Comparison of ENCODE assay signal across 24 mouse cellular contexts in genomic region chr1:39106650-39107049, GRCm38 (mm10).
DNase-seq lines count a peak whose midpoint lies in the region; ATAC-seq lines count a peak whose summit lies in the region.
"Had no signal": no experiment of that assay in that cellular context is flagged by ENCODE, and none has a peak within 500 bp of the region (broad histone marks: within the 10 kb centered on the region; RNA-seq: fewer than 3 reads in every experiment).

No protein-coding gene starts in this region.

- no peak overlapping the region for H3K4me2 ChIP-seq in heart, embryonic 11.5 days
- H3K4me2 ChIP-seq: hindbrain, embryonic 14.5 days; kidney, embryonic 15.5 days; midbrain, embryonic 12.5 days; neural tube, embryonic 13.5 days had no signal

- no peak overlapping the region for H3K27ac ChIP-seq in heart, embryonic 11.5 days (ENCODE audit: low read depth, low read length)
- H3K27ac ChIP-seq in embryonic facial prominence, embryonic 10.5 days (replicated peaks) = peak overlapping the region; percentile 57
- H3K27ac ChIP-seq: hindbrain, embryonic 14.5 days; kidney, embryonic 15.5 days; midbrain, embryonic 12.5 days; neural tube, embryonic 13.5 days had no signal

- H3K36me3 ChIP-seq in heart, embryonic 11.5 days (ENCODE audit: control insufficient read depth, insufficient read depth, low read length) = no peaks in the 10 kb centered on the region
- no peaks in the 10 kb centered on the region for H3K36me3 ChIP-seq in embryonic facial prominence, embryonic 10.5 days (replicated peaks)
- H3K36me3 ChIP-seq: G1E; kidney, embryonic 15.5 days; midbrain, embryonic 12.5 days; neural tube, embryonic 13.5 days had no signal

- no peak overlapping the region for H3K4me3 ChIP-seq in heart, embryonic 11.5 days (ENCODE audit: low read depth, low read length)
- no peak overlapping the region for H3K4me3 ChIP-seq in embryonic facial prominence, embryonic 10.5 days
- H3K4me3 ChIP-seq: erythroblast, embryonic 14.5 days; kidney, embryonic 15.5 days; midbrain, embryonic 12.5 days; neural tube, embryonic 13.5 days had no signal

- no peak for ATAC-seq in heart, embryonic 11.5 days (replicated peaks; ENCODE audit: insufficient number of reproducible peaks, low FRiP score, low TSS enrichment)
- no peak for ATAC-seq in inflammation-experienced regulatory T-cells, adult 6 months
- ATAC-seq: forebrain, embryonic 14.5 days; intestine, postnatal 0 days; liver, postnatal 0 days had no signal

- peak; percentile 43 for DNase-seq in gastrocnemius, adult 18-20 months (ENCODE audit: low spot score)
- DNase-seq in gastrocnemius, postnatal 36 days = no peak
- DNase-seq in heart, adult 8-10 months (ENCODE audit: low spot score) = peak; percentile 23
- peak; percentile 21 for DNase-seq in embryonic facial prominence, embryonic 10.5 days (ENCODE audit: low spot score)
- peak; percentile 12 to 38 for DNase-seq in heart, postnatal 14 days
- DNase-seq in urinary bladder, postnatal 10 days (ENCODE audit: low spot score) = no peak
- DNase-seq: adrenal gland, postnatal 14 days; cerebellum, adult 9-11 months; layer of hippocampus, postnatal 36 days; liver, postnatal 0 days; lung, postnatal 10 days; right cerebral cortex, adult 18-20 months; spleen, adult 18-20 months; thymus, postnatal 4 days had no signal

- no peaks in the 10 kb centered on the region for H3K9me3 ChIP-seq in heart, embryonic 11.5 days (replicated peaks; ENCODE audit: control insufficient read depth, low read length)
- H3K9me3 ChIP-seq in embryonic facial prominence, embryonic 10.5 days = no peaks in the 10 kb centered on the region
- H3K9me3 ChIP-seq: G1E; kidney, embryonic 15.5 days; midbrain, embryonic 12.5 days; neural tube, embryonic 13.5 days had no signal

- 65% methylated on average over 6 of the region's 6 CpGs for WGBS in heart, embryonic 11.5 days (ENCODE audit: insufficient replicate concordance)
- WGBS in embryonic facial prominence, embryonic 10.5 days = 52% methylated on average over 6 of the region's 6 CpGs

- intact Hi-C loops in gastrocnemius, postnatal 36 days (cut with DNase I) = no loop called here
- intact Hi-C loops in heart, postnatal 14 days (cut with DNase I) = loop anchor here (5.0 kb wide), 1 partner anchor 86 kb away; the partner anchor contains the start of gene Npas2

- peaks cover 12% of the 10 kb centered on the region for H3K4me1 ChIP-seq in heart, embryonic 11.5 days (ENCODE audit: control insufficient read depth, insufficient read depth, low read length)
- peaks cover 31% of the 10 kb centered on the region for H3K4me1 ChIP-seq in embryonic facial prominence, embryonic 10.5 days
- H3K4me1 ChIP-seq: neural tube, embryonic 13.5 days had no signal

- H3K9ac ChIP-seq in heart, embryonic 11.5 days (ENCODE audit: low read depth, low read length) = no peak overlapping the region
- H3K9ac ChIP-seq: hindbrain, embryonic 14.5 days; kidney, embryonic 15.5 days; liver, postnatal 0 days; midbrain, embryonic 12.5 days; neural tube, embryonic 13.5 days had no signal

- no peaks in the 10 kb centered on the region for H3K27me3 ChIP-seq in heart, embryonic 11.5 days (ENCODE audit: control insufficient read depth, insufficient read depth, low read length)
- H3K27me3 ChIP-seq in embryonic facial prominence, embryonic 10.5 days (replicated peaks; ENCODE audit: low read depth, poor library complexity, severe bottlenecking) = no peaks in the 10 kb centered on the region
- H3K27me3 ChIP-seq: kidney, embryonic 15.5 days; neural tube, embryonic 13.5 days had no signal

Comparison
In these comparisons a context has a peak if more than half of its experiments do, and no peak if none do; other contexts are left out.
1. DNase-seq: peak in gastrocnemius, adult 18-20 months (single experiment), heart, adult 8-10 months (single experiment), embryonic facial prominence, embryonic 10.5 days (single experiment) and heart, postnatal 14 days (2 of 2); none in gastrocnemius, postnatal 36 days (0 of 2) and urinary bladder, postnatal 10 days (single experiment).